Mouse (Mus musculus) heart, postnatal 25 days (tissue): Measurements from ENCODE around the gene Fam228a. TPM values are rescaled to one million over a fixed set of nuclear protein-coding genes. Genes with fewer than 3 reads are reported as not detected.

Source experiments
- DNase-seq: peaks from one replicate; pipeline ENCODE4 v3.0.0; 2022; ENCODE audit warnings: low spot score
- intact Hi-C: fragments of 180-260 bp; cut with DNase I; formaldehyde crosslinking; loops from one replicate; pipeline ENCODE4 v1.15.1; 2025
- total RNA-seq, 2 experiments: library from RNA; stranded (reverse); gene quantifications; 2 replicates each; pipeline ENCODE4 v1.2.3; 2021

Gene Fam228a
- total RNA-seq, 2 experiments from 2014 or later = 0.08 TPM; not detected in 1

- intact Hi-C loops = no loop called here
- no peak for DNase-seq
Observed at GRCm38 (mm10) chr12:4664929-4665674, 73.1 kb downstream of the Fam228a start.

Other genes starting within 250 kb of the Fam228a start
- gene Itsn2, start 145.8 kb downstream of the Fam228a start, total RNA-seq = 10 to 100 TPM; 40.0 to 48.1 TPM
- gene Gm3625, start 145.5 kb downstream of the Fam228a start, total RNA-seq = not detected
- 1 to 10 TPM; 1.9 to 2.2 TPM for gene Pfn4, start 30.6 kb upstream of the Fam228a start, total RNA-seq
- gene Fam228b, start 30.8 kb upstream of the Fam228a start, total RNA-seq = 1 to 10 TPM; 2.5 TPM
- 10 to 100 TPM; 44.2 to 51.2 TPM for gene Sf3b6, start 79.1 kb upstream of the Fam228a start, total RNA-seq
- gene Fkbp1b, start 103.2 kb upstream of the Fam228a start, total RNA-seq = 1 to 10 TPM in 1 of 2 experiments, under 1 TPM in 1; 0.73 to 1.7 TPM
- 1 to 10 TPM; 8.4 to 8.5 TPM for gene Wdcp, start 104.9 kb upstream of the Fam228a start, total RNA-seq
- gene Mfsd2b, start 135.9 kb upstream of the Fam228a start, total RNA-seq = under 1 TPM; 0.64 to 0.73 TPM
- gene Ubxn2a, start 169.3 kb upstream of the Fam228a start, total RNA-seq = 10 to 100 TPM; 66.1 to 71.8 TPM
- 10 to 100 TPM; 16.4 TPM for gene Atad2b, start 178.9 kb upstream of the Fam228a start, total RNA-seq